Mouse (Mus musculus) liver, embryonic 18 days (tissue): ENCODE measurements around the gene Jag2. TPM values are rescaled to one million over a fixed set of nuclear protein-coding genes. Genes with fewer than 3 reads are reported as not detected.

Source experiments
- polyA plus RNA-seq: library from polyadenylated mRNA; depleted of rRNA; stranded (reverse); fragments of >200 nt; gene quantifications from 2 replicates; pipeline ENCODE4 v1.2.3, GENCODE M21; 2012; rRNA removed

Jag2 gene
- 0.32 and 0.34 TPM in 2 replicates for polyA plus RNA-seq

GRCm38 (mm10) chr12:112929562-112930352 is at the start of gene Jag2:
TSS of gene Jag2 (minus strand) at chr12:112929776.

DNA sequence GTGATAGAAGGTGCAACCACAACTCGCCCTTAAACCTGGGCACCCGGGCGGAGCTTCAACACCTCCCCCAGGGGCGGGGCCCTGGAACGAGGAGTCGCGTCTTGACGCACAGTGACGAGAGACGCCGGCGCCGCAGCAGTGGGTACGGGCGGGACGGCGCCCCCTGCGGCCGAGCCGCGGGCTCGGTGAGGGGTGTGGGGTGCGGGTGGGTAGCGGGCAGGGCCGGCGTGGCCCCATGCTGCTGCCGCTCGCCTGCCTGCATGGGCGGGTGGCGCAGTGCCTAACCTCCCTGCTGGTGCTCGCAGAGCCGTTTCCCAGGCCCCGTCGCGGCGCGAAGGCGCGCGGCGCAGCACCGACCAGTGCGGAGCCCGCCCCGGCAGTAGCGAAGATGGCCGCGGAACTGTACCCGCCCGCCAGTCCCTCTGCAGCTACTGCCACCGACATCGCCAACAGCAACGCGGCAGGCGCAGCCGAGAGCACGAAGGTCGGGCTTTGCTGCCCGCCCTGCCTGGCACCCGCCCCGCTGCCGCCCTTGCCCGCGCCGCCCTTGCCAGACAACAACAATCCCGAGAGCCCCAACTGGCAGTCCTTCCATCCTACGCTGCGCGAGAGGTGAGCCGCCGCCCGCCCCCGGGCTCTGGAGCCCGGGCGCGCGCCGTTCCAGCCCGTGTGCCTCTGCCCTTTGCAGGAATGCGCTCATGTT is 46.9 kb upstream of the Jag2 start, which contains the start of gene Btbd6:
TSS of gene Btbd6 (plus strand) at position 112 of the 703 bp plus-strand sequence.

DNA sequence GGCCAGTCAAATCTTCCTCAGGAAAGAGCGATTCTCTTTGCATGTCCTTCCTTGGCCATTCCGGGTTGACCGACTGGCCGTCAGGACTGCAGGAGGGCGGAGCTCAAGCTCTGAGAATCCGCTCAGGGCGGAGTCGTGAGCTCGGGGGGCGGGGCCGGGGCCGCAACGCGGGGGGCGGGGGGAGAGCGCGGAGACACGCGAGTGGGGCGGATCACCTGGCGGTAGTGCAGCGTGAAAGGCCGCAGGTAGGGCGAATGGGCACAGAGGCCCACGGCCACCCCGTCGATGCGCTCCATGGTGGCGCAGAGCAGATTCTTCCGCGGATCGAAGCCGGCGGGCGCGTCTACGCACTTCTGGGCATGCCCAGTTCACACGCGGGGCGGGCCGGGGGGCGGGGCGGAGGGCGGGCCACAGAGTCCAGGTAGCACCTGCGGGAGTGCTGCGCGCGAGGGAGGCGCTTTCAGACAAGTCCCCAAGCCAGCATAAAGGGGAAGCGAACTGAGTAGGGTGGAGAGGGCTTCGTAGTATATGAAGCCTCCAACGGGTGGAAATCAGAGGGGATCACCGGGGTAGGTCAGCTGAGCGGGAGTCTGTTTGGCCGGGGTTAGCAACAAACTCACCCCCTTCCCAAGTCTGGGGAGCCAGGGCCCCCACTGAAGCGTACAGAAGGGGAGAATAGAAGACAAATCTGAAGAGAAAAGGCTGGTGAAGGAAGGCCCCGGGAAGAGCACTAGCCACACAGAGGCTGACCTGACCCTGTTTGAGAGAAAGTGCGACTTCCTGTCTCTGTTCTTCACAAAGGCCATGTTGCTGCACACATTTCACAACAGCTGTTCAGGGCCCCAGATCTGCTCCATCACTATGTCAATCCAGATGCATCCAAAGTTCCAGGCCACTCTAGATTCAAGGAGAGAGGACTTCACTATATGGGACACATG is 12.5 kb upstream of the Jag2 start, which contains the start of gene Nudt14:
TSS of gene Nudt14 (minus strand) at position 349 of the 938 bp plus-strand sequence.

GRCm38 (mm10) chr12:112868178-112869087 is 61.1 kb downstream of the Jag2 start, which contains the start of gene Gpr132:
TSS of gene Gpr132 (minus strand) at chr12:112868228.

Other genes starting within 250 kb of the Jag2 start
- 6.4 and 7.4 TPM in 2 replicates for gene Cep170b, start 209.3 kb downstream of the Jag2 start, polyA plus RNA-seq
- 18.8 and 22.1 TPM in 2 replicates for gene Pld4, start 169.1 kb downstream of the Jag2 start, polyA plus RNA-seq
- 0.22 and 0.31 TPM in 2 replicates for gene Ahnak2, start 127.1 kb downstream of the Jag2 start, polyA plus RNA-seq
- 0.24 and 0.30 TPM in 2 replicates for gene Clba1, start 120.8 kb downstream of the Jag2 start, polyA plus RNA-seq
- 23.2 and 24.6 TPM in 2 replicates for gene Cdca4, start 100.4 kb downstream of the Jag2 start, polyA plus RNA-seq
- 0.79 and 0.83 TPM in 2 replicates for gene Gpr132, start 61.5 kb downstream of the Jag2 start, polyA plus RNA-seq
- 11.8 and 13.7 TPM in 2 replicates for gene Nudt14, start 12.3 kb upstream of the Jag2 start, polyA plus RNA-seq
- gene Btbd6, start 46.7 kb upstream of the Jag2 start, polyA plus RNA-seq, result 4.4 and 4.6 TPM in 2 replicates
- gene Brf1, start 70.9 kb upstream of the Jag2 start, polyA plus RNA-seq, result 28.6 and 36.3 TPM in 2 replicates
- gene Pacs2, start 84.7 kb upstream of the Jag2 start, polyA plus RNA-seq, result 8.0 and 9.0 TPM in 2 replicates
- gene Tex22, start 144.7 kb upstream of the Jag2 start, polyA plus RNA-seq, result not detected in 2 replicates
- 17.5 and 22.8 TPM in 2 replicates for gene Mta1, start 168.5 kb upstream of the Jag2 start, polyA plus RNA-seq
- 33.1 and 36.5 TPM in 2 replicates for gene Crip2, start 210.5 kb upstream of the Jag2 start, polyA plus RNA-seq
- 137 and 207 TPM in 2 replicates for gene Crip1, start 216.5 kb upstream of the Jag2 start, polyA plus RNA-seq
- gene Tedc1, start 226.6 kb upstream of the Jag2 start, polyA plus RNA-seq, result 4.6 and 4.7 TPM in 2 replicates